Mouse (Mus musculus) cerebellum, adult 2 months (tissue): Measurements from ENCODE around the gene Ankrd55.

Experiments used
- CTCF ChIP-seq: fragments of 200-500 bp; IDR thresholded peaks from 2 replicates; pipeline ENCODE4 v1.5.1; 2011; ENCODE audit warnings: low read depth, mild to moderate bottlenecking, control low read depth, low read length, moderate library complexity, borderline replicate concordance; ENCODE audit not compliant: insufficient read depth
- POLR2A ChIP-seq: fragments of 200-500 bp; IDR thresholded peaks from 2 replicates; pipeline ENCODE4 v1.6.1; 2011; ENCODE audit warnings: low read length, control low read depth, borderline replicate concordance; ENCODE audit not compliant: insufficient read depth

GRCm38 (mm10) chr13:112382457-112382856, 94.2 kb downstream of the Ankrd55 start:
- TF ChIP-seq CTCF (no peak), POLR2A (no peak)
